Mouse (Mus musculus): ENCODE measurements around the gene Daxx. TPM values are rescaled to one million over a fixed set of nuclear protein-coding genes. Genes with fewer than 3 reads are reported as not detected.

Daxx gene
- polyA plus RNA-seq, 1 experiment from 2014 or later, result 46.9 TPM

GRCm38 (mm10) chr17:33930280-33931158 is 21.3 kb downstream of the Daxx start:
- Histone ChIP-seq H3K9ac (ENCODE audit: low read depth, low read length) (peak overlapping the region; percentile 92), H3K4me2 (peak overlapping the region; percentile 99)
- WGBS, result under 1% methylated on average over 45 of the region's 45 CpGs

GRCm38 (mm10) chr17:33931159-33931866 is 22.1 kb downstream of the Daxx start:
- no peaks in the 10 kb centered on the region for H3K9me3 ChIP-seq (ENCODE audit: control insufficient read depth, low read length)
- H3K4me1 ChIP-seq (replicated peaks; ENCODE audit: control insufficient read depth, insufficient read depth, low read length), result peaks cover 19% of the 10 kb centered on the region
- peak overlapping the region; percentile 91 for H3K4me3 ChIP-seq (ENCODE audit: low read depth, low read length)
- no peak for ATAC-seq (replicated peaks; ENCODE audit: low FRiP score)
- H3K27ac ChIP-seq (ENCODE audit: low read depth, low read length), result peak overlapping the region; percentile 22; the same call in 1 of the 2 replicates
- 46% methylated on average over 18 of the region's 18 CpGs for WGBS
- DNase-seq (ENCODE audit: low spot score), result no peak
- peaks cover 11% of the 10 kb centered on the region; the same call in 1 of the 2 replicates for H3K36me3 ChIP-seq (ENCODE audit: control insufficient read depth, insufficient read depth, low read length)
- H3K27me3 ChIP-seq (replicated peaks; ENCODE audit: control insufficient read depth, insufficient read depth, low read length), result no peaks in the 10 kb centered on the region
- H3K4me2 ChIP-seq, result peak overlapping the region; percentile 99
- H3K9ac ChIP-seq (ENCODE audit: low read depth, low read length), result peak overlapping the region; percentile 92

More at GRCm38 (mm10) chr17:33930280-33931158, 21.3 kb downstream of the Daxx start:
- Histone ChIP-seq H3K36me3 (ENCODE audit: control insufficient read depth, insufficient read depth, low read length) (peaks cover 11% of the 10 kb centered on the region; the same call in 1 of the 2 replicates), H3K27ac (ENCODE audit: low read depth, low read length) (peak overlapping the region; percentile 98), H3K4me3 (ENCODE audit: low read depth, low read length) (peak overlapping the region; percentile 91), H3K27me3 (replicated peaks; ENCODE audit: control insufficient read depth, insufficient read depth, low read length) (no peaks in the 10 kb centered on the region), H3K9me3 (ENCODE audit: control insufficient read depth, low read length) (no peaks in the 10 kb centered on the region), H3K4me1 (replicated peaks; ENCODE audit: control insufficient read depth, insufficient read depth, low read length) (peaks cover 19% of the 10 kb centered on the region)
- peak; percentile 33; the same call in 1 of the 2 replicates for ATAC-seq (replicated peaks; ENCODE audit: low FRiP score)
- peak; percentile 67 for DNase-seq (ENCODE audit: low spot score)

- H3K27me3 ChIP-seq (replicated peaks; ENCODE audit: control insufficient read depth, insufficient read depth, low read length), result no peaks in the 10 kb centered on the region
- no peak overlapping the region for H3K9ac ChIP-seq (ENCODE audit: low read depth, low read length)
- H3K27ac ChIP-seq (ENCODE audit: low read depth, low read length), result no peak overlapping the region
- H3K4me1 ChIP-seq (replicated peaks; ENCODE audit: control insufficient read depth, insufficient read depth, low read length), result peaks cover 19% of the 10 kb centered on the region
- WGBS, result 94% methylated on average over 11 of the region's 11 CpGs
- ATAC-seq (replicated peaks; ENCODE audit: low FRiP score) (no peak), DNase-seq (ENCODE audit: low spot score) (no peak)
- H3K36me3 ChIP-seq (ENCODE audit: control insufficient read depth, insufficient read depth, low read length), result peaks cover 11% of the 10 kb centered on the region; the same call in 1 of the 2 replicates
- no peaks in the 10 kb centered on the region for H3K9me3 ChIP-seq (ENCODE audit: control insufficient read depth, low read length)
- no peak overlapping the region for H3K4me3 ChIP-seq (ENCODE audit: low read depth, low read length)
- H3K4me2 ChIP-seq, result no peak overlapping the region
Observed at GRCm38 (mm10) chr17:33931947-33932346, 22.7 kb downstream of the Daxx start.

GRCm38 (mm10) chr17:33932448-33932847 is 23.2 kb downstream of the Daxx start:
- Histone ChIP-seq H3K36me3 (ENCODE audit: control insufficient read depth, insufficient read depth, low read length) (peaks cover 14% of the 10 kb centered on the region; the same call in 1 of the 2 replicates), H3K4me2 (no peak overlapping the region), H3K9me3 (ENCODE audit: control insufficient read depth, low read length) (no peaks in the 10 kb centered on the region), H3K4me3 (ENCODE audit: low read depth, low read length) (no peak overlapping the region), H3K27me3 (replicated peaks; ENCODE audit: control insufficient read depth, insufficient read depth, low read length) (no peaks in the 10 kb centered on the region), H3K9ac (ENCODE audit: low read depth, low read length) (no peak overlapping the region), H3K27ac (ENCODE audit: low read depth, low read length) (no peak overlapping the region), H3K4me1 (replicated peaks; ENCODE audit: control insufficient read depth, insufficient read depth, low read length) (peaks cover 19% of the 10 kb centered on the region)
- 88% methylated on average over 14 of the region's 14 CpGs for WGBS
- no peak for DNase-seq (ENCODE audit: low spot score)
- ATAC-seq (replicated peaks; ENCODE audit: low FRiP score), result no peak

- Histone ChIP-seq H3K9me3 (ENCODE audit: control insufficient read depth, low read length) (no peaks in the 10 kb centered on the region), H3K36me3 (ENCODE audit: control insufficient read depth, insufficient read depth, low read length) (peaks cover 14% of the 10 kb centered on the region; the same call in 1 of the 2 replicates)
- no peak for ATAC-seq (replicated peaks; ENCODE audit: low FRiP score)
Observed at GRCm38 (mm10) chr17:33932970-33933369, 23.8 kb downstream of the Daxx start.

GRCm38 (mm10) chr17:33935422-33936055 is 26.3 kb downstream of the Daxx start:
- H3K9ac ChIP-seq (ENCODE audit: low read depth, low read length), result no peak overlapping the region
- ATAC-seq (replicated peaks; ENCODE audit: low FRiP score) (no peak), DNase-seq (ENCODE audit: low spot score) (no peak)
- H3K36me3 ChIP-seq (ENCODE audit: control insufficient read depth, insufficient read depth, low read length), result peaks cover 19% of the 10 kb centered on the region; the same call in 1 of the 2 replicates
- no peaks in the 10 kb centered on the region for H3K9me3 ChIP-seq (ENCODE audit: control insufficient read depth, low read length)
- no peak overlapping the region for H3K4me3 ChIP-seq (ENCODE audit: low read depth, low read length)
- H3K4me2 ChIP-seq, result no peak overlapping the region; the same call in 1 of the 2 replicates
- H3K27me3 ChIP-seq (replicated peaks; ENCODE audit: control insufficient read depth, insufficient read depth, low read length), result no peaks in the 10 kb centered on the region
- H3K4me1 ChIP-seq (replicated peaks; ENCODE audit: control insufficient read depth, insufficient read depth, low read length), result peaks cover 22% of the 10 kb centered on the region
- 90% methylated on average over 21 of the region's 21 CpGs for WGBS
- no peak overlapping the region for H3K27ac ChIP-seq (ENCODE audit: low read depth, low read length)

More at GRCm38 (mm10) chr17:33932970-33933369, 23.8 kb downstream of the Daxx start:
- no peak overlapping the region for H3K4me3 ChIP-seq (ENCODE audit: low read depth, low read length)
- 87% methylated on average over 15 of the region's 15 CpGs for WGBS
- H3K27ac ChIP-seq (ENCODE audit: low read depth, low read length), result no peak overlapping the region
- no peak overlapping the region for H3K9ac ChIP-seq (ENCODE audit: low read depth, low read length)
- H3K27me3 ChIP-seq (replicated peaks; ENCODE audit: control insufficient read depth, insufficient read depth, low read length), result no peaks in the 10 kb centered on the region
- no peak for DNase-seq (ENCODE audit: low spot score)
- H3K4me1 ChIP-seq (replicated peaks; ENCODE audit: control insufficient read depth, insufficient read depth, low read length), result peaks cover 16% of the 10 kb centered on the region
- H3K4me2 ChIP-seq, result no peak overlapping the region

GRCm38 (mm10) chr17:33936993-33937392 is 27.8 kb downstream of the Daxx start:
- H3K9ac ChIP-seq (ENCODE audit: low read depth, low read length), result no peak overlapping the region
- 83% methylated on average over 15 of the region's 15 CpGs for WGBS
- no peaks in the 10 kb centered on the region for H3K9me3 ChIP-seq (ENCODE audit: control insufficient read depth, low read length)
- H3K4me2 ChIP-seq, result no peak overlapping the region
- no peak overlapping the region for H3K4me3 ChIP-seq (ENCODE audit: low read depth, low read length)
- H3K27ac ChIP-seq (ENCODE audit: low read depth, low read length), result no peak overlapping the region; the same call in 1 of the 2 replicates
- H3K27me3 ChIP-seq (replicated peaks; ENCODE audit: control insufficient read depth, insufficient read depth, low read length), result no peaks in the 10 kb centered on the region
- DNase-seq (ENCODE audit: low spot score) (no peak), ATAC-seq (replicated peaks; ENCODE audit: low FRiP score) (no peak)
- H3K36me3 ChIP-seq (ENCODE audit: control insufficient read depth, insufficient read depth, low read length), result peaks cover 19% of the 10 kb centered on the region; the same call in 1 of the 2 replicates
- H3K4me1 ChIP-seq (replicated peaks; ENCODE audit: control insufficient read depth, insufficient read depth, low read length), result peaks cover 19% of the 10 kb centered on the region

- H3K4me1 ChIP-seq (replicated peaks; ENCODE audit: control insufficient read depth, insufficient read depth, low read length), result peaks cover 19% of the 10 kb centered on the region
- H3K27me3 ChIP-seq (replicated peaks; ENCODE audit: control insufficient read depth, insufficient read depth, low read length), result no peaks in the 10 kb centered on the region
- H3K4me3 ChIP-seq (ENCODE audit: low read depth, low read length), result peak overlapping the region; percentile 91
- H3K27ac ChIP-seq (ENCODE audit: low read depth, low read length), result no peak overlapping the region
- ATAC-seq (replicated peaks; ENCODE audit: low FRiP score) (no peak), DNase-seq (ENCODE audit: low spot score) (no peak)
- no peaks in the 10 kb centered on the region for H3K9me3 ChIP-seq (ENCODE audit: control insufficient read depth, low read length)
- 73% methylated on average over 11 of the region's 11 CpGs for WGBS
- H3K4me2 ChIP-seq, result peak overlapping the region; percentile 92
- H3K36me3 ChIP-seq (ENCODE audit: control insufficient read depth, insufficient read depth, low read length), result peaks cover 26% of the 10 kb centered on the region; the same call in 1 of the 2 replicates
- peak overlapping the region; percentile 83 for H3K9ac ChIP-seq (ENCODE audit: low read depth, low read length)
Observed at GRCm38 (mm10) chr17:33938783-33939182, 29.6 kb downstream of the Daxx start.

Data from liver, embryonic 11.5 days (tissue).